Mouse (Mus musculus): ENCODE data around the gene Bmpr2. TPM values are rescaled to one million over a fixed set of nuclear protein-coding genes. Genes with fewer than 3 reads are reported as not detected.

Gene Bmpr2
- polyA plus RNA-seq, 1 experiment from 2014 or later, result 12.1 TPM

DNA sequence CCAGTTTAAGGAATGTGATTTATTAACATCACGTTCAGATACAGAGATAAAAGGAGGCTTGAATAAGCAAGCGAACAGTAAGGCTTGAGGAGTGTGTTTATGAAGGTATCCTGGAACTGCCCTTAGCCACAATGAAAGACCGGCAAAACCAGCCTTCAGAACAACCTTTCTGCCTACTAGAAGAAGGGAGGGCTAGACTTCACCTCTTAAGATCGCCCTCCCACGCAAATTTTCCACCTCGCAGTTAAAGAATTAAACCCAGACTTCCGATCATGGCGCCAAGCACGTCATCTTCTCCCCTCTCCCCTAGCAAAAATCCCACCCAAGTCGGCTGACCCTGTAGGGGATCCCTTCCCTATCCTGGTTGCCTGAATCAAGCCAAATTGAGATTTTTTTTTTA, 992 bp upstream of the Bmpr2 start:
- Histone ChIP-seq H3K27ac (peak overlapping the region; percentile 99), H3K4me1 (replicated peaks) (peaks cover 12% of the 10 kb centered on the region), H3K4me2 (peak overlapping the region; percentile 82), H3K36me3 (no peaks in the 10 kb centered on the region), H3K9ac (peak overlapping the region; percentile 97), H3K4me3 (peak overlapping the region; percentile 99), H3K9me3 (no peaks in the 10 kb centered on the region), H3K27me3 (no peaks in the 10 kb centered on the region)
- no peak for ATAC-seq (ENCODE audit: low FRiP score)
- 2% methylated on average over 10 of the region's 10 CpGs for WGBS

DNA sequence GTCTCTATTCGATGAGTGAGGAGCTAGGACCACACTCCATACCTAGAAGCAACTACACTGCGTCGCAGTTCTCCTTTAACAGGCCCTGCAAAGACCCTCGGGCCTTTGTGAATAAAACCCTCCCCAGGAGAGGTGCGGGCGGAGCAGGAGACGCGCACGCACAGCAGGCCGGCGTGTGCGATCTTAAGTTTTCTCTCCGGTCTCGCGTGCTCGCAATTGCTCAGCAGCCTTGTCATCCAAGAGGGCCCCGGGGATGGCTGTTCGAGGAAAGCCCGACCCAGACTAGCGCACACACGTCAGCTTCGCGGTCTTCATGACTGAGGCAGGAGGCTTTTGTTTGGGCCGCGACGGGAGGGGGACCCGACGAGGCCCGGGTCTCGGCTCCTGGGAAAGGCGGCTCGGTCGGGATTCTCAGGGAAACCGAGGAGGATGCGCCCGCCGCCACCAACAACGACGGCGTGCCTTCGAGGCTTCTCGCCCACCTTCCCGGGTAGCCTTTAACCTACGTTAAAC, 493 bp upstream of the Bmpr2 start:
- Histone ChIP-seq H3K36me3 (no peaks in the 10 kb centered on the region), H3K27ac (peak overlapping the region; percentile 99), H3K9ac (peak overlapping the region; percentile 97), H3K4me1 (replicated peaks) (peaks cover 12% of the 10 kb centered on the region), H3K9me3 (no peaks in the 10 kb centered on the region), H3K4me3 (peak overlapping the region; percentile 99), H3K27me3 (no peaks in the 10 kb centered on the region), H3K4me2 (peak overlapping the region; percentile 82)
- ATAC-seq (ENCODE audit: low FRiP score), result peak; percentile 77
- under 1% methylated on average over 44 of the region's 44 CpGs for WGBS

DNA sequence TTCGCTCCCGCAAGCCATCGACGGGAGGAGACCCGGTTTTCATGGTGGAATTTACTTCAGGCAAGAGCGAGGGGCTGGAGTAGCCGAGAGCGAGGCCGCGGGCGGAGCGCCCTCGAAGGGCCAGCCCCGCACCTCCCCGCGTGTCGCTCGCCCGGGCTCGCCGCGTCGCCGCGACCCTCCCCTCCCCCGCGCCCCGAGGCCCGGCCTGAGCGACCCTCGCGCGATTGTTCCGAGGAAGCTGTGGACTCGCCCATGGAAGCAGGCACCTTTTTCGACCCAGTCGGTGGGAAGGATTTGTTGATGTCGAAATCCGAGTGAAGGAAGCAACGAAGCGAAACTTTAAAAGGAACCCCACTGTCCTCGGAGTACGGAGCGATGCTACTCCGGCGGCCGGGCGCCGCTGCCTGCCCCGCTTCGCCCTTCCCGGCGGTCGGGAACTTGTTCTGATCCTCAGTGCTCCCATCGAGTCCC, 616 bp downstream of the Bmpr2 start:
- H3K4me1 ChIP-seq (replicated peaks), result peaks cover 22% of the 10 kb centered on the region
- peak overlapping the region; percentile 99 for H3K27ac ChIP-seq
- peak; percentile 74 for ATAC-seq (ENCODE audit: low FRiP score)
- no peaks in the 10 kb centered on the region for H3K9me3 ChIP-seq
- peak overlapping the region; percentile 99 for H3K4me3 ChIP-seq
- no peaks in the 10 kb centered on the region for H3K27me3 ChIP-seq
- no peaks in the 10 kb centered on the region for H3K36me3 ChIP-seq
- H3K4me2 ChIP-seq, result peak overlapping the region; percentile 82
- peak overlapping the region; percentile 97 for H3K9ac ChIP-seq
- WGBS, result under 1% methylated on average over 54 of the region's 55 CpGs

DNA sequence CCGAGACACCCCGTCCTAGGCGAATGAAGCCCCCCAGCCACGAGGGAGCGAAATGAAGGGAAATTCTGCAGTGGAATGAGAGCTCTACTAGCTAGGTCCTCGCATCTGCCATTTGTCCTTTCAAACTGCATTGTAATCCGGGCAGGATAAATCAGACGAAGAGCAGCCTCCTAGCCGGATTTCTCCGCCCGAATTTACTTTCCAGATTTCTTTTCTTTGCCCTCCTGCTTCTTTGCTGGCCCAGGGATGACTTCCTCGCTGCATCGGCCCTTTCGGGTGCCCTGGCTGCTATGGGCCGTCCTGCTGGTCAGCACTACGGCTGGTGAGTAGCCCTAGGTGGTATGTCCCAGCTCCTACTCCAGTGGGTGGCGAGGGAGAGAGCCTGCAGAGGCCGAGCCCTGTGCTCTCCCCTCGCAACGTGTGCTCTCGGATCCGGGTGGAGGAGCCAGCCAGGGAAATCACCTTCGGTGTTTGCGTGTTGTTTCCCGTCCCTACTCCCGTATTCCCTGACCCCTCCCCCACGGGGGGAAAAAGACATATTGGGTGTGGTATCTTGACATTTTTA, 1.3 kb downstream of the Bmpr2 start:
- Histone ChIP-seq H3K4me2 (peak overlapping the region; percentile 82), H3K4me3 (peak overlapping the region; percentile 99), H3K9ac (peak overlapping the region; percentile 97), H3K27me3 (no peaks in the 10 kb centered on the region), H3K36me3 (no peaks in the 10 kb centered on the region), H3K9me3 (no peaks in the 10 kb centered on the region), H3K27ac (peak overlapping the region; percentile 99), H3K4me1 (replicated peaks) (peaks cover 29% of the 10 kb centered on the region)
- under 1% methylated on average over 27 of the region's 27 CpGs for WGBS
- ATAC-seq (ENCODE audit: low FRiP score), result no peak

DNA sequence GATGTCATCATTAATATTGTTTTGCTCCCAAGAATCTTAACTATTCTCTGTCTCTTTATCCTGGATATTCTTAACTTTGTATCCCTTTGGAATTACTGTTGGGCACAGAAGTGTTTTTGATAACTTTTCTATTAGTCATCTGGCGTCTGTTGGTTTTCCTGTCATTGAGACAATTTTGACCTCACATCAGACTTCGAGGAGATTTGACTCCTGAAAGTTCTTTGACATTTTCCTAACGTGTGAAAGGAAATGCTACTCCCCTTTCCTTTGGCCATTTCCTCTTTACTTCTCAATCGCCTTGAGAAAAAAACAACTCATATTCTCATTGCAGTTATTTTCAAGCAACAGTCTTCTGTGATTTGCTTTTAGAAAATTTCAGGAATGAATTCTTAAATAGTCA, 2.1 kb downstream of the Bmpr2 start:
- Histone ChIP-seq H3K9ac (peak overlapping the region; percentile 64), H3K27me3 (no peaks in the 10 kb centered on the region), H3K27ac (no peak overlapping the region), H3K4me3 (peak overlapping the region; percentile 99), H3K4me1 (replicated peaks) (peaks cover 35% of the 10 kb centered on the region), H3K9me3 (no peaks in the 10 kb centered on the region), H3K4me2 (peak overlapping the region; percentile 82), H3K36me3 (no peaks in the 10 kb centered on the region)
- no peak for ATAC-seq (ENCODE audit: low FRiP score)
- 3% methylated on average over 4 of the region's 4 CpGs for WGBS

DNA sequence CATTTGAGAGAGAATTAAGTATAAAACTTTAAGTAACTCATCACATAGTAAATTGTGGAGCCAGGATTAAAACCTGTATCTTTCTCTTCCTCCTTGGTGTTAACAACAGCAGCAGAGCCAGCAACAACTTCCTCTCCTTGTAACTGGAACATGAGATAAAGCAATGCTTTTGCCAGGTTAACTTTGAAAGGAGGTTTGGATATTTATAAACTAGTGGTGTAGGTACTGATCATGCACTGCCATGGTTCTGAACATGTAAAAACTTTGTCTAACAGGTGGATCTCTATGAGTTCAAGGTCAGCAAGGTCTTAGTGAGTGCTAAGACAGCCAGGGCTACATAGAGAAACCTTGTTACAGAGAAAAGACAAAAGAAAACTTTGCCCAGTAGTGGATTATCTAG, 3.4 kb downstream of the Bmpr2 start:
- Histone ChIP-seq H3K27me3 (no peaks in the 10 kb centered on the region), H3K27ac (0 out of 2 replicates have a peak overlapping the region, but pooled peaks have one; percentile 4), H3K9me3 (no peaks in the 10 kb centered on the region), H3K4me2 (peak overlapping the region; percentile 79), H3K9ac (peak overlapping the region; percentile 60), H3K36me3 (no peaks in the 10 kb centered on the region), H3K4me1 (replicated peaks) (peaks cover 40% of the 10 kb centered on the region), H3K4me3 (peak overlapping the region; percentile 42)
- ATAC-seq (ENCODE audit: low FRiP score), result no peak

DNA sequence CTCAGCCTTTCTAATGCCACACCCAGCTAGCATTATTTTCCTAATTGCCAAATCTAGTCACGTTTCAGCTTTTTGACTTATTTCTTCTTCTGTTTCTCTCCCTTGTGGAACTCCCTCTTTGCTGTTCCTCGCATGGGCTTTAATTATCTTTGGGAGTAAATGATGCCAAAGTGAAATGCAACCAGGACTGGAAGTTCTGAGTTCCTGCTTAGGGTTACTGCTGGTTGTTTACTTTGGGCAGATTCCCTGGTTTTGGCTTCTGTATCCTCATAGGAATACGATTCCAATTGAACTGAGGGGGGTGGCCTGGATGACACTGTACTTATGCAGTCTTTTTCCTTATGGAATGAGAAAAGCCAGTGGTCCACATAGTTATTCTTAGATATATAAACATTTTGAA, 8.7 kb downstream of the Bmpr2 start:
- H3K27me3 ChIP-seq, result no peaks in the 10 kb centered on the region
- no peaks in the 10 kb centered on the region for H3K36me3 ChIP-seq
- H3K9ac ChIP-seq, result no peak overlapping the region
- WGBS, result 72% methylated on average over 3 of the region's 3 CpGs
- H3K27ac ChIP-seq, result no peak overlapping the region
- ATAC-seq (ENCODE audit: low FRiP score), result no peak
- H3K9me3 ChIP-seq, result no peaks in the 10 kb centered on the region
- H3K4me3 ChIP-seq, result no peak overlapping the region
- H3K4me2 ChIP-seq, result no peak overlapping the region
- peaks cover 47% of the 10 kb centered on the region for H3K4me1 ChIP-seq (replicated peaks)

DNA sequence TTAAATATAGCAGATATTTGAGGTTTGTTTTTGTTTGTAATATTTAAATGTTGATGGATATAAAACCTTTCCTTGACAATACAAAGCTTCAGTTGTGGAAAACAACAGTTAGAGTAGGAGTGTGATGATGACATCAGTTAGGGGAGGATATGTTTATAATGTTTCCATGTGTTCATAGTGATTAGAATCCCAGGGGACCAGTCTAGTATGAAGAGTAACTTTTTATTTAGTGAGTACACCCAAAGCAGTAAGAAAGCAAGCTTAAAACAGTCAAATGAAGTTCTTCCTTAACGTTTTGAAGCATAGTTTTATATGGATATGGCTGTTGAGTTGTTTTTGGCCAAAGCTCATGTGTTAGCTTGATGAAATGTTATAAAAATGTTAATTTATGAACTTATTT, 17.9 kb downstream of the Bmpr2 start:
- WGBS, result 90% methylated on average over 1 of the region's 1 CpGs
- Histone ChIP-seq H3K9ac (no peak overlapping the region), H3K4me3 (no peak overlapping the region), H3K9me3 (no peaks in the 10 kb centered on the region), H3K4me2 (no peak overlapping the region), H3K27ac (no peak overlapping the region), H3K4me1 (replicated peaks) (peaks cover under 1% of the 10 kb centered on the region; the same call in 1 of the 2 replicates), H3K36me3 (no peaks in the 10 kb centered on the region), H3K27me3 (no peaks in the 10 kb centered on the region)
- ATAC-seq (ENCODE audit: low FRiP score), result no peak

DNA sequence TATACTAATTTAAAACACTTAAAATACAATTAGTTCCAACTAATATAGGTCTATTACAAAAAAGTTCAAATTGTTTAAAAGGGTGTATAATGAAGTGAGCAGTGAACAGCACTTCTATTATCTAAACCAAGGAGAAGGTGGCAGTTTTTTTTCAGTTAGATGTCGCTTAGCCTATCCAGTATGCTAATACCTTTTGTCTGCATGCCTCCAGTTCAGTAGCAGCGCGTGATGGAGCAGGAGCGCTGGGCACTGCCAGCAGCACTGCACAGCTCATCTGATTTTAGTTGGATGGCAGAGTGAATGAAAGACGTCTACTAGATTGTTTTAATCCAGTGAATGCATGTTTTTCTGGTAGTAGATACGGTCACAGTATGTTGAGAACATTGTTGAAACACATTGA, 25.8 kb downstream of the Bmpr2 start:
- peaks cover 12% of the 10 kb centered on the region for H3K4me1 ChIP-seq (replicated peaks)
- H3K27me3 ChIP-seq, result no peaks in the 10 kb centered on the region
- H3K9me3 ChIP-seq, result no peaks in the 10 kb centered on the region
- H3K4me3 ChIP-seq, result no peak overlapping the region
- H3K9ac ChIP-seq, result no peak overlapping the region
- H3K4me2 ChIP-seq, result peak overlapping the region; percentile 25
- H3K36me3 ChIP-seq, result 0 out of 2 replicates have a peak, but pooled peaks cover 4% of the 10 kb centered on the region
- peak overlapping the region; percentile 55 for H3K27ac ChIP-seq
- WGBS, result 15% methylated on average over 6 of the region's 6 CpGs
- peak; percentile 78 for ATAC-seq (ENCODE audit: low FRiP score)

DNA sequence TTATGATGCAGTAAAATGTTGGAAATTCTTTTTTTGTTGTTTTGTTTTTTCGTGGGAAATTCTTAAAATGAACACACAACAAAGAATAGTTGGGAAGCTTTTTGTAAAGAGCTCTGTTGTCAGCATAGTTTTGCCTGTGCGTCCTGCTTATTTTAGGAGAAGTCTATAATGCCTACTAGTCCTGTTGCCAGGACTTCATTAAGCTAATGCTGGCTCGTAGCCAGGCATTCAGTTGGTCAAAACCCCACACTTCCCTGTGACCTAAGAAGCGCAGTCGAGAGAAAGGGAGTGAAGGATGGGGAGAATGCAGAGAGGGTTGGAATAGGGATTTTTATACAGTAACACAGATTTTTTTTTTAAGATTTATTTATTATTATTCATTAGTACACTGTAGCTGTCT, 26.5 kb downstream of the Bmpr2 start:
- Histone ChIP-seq H3K36me3 (0 out of 2 replicates have a peak, but pooled peaks cover 4% of the 10 kb centered on the region), H3K27ac (no peak overlapping the region), H3K4me1 (replicated peaks) (peaks cover 12% of the 10 kb centered on the region), H3K4me2 (no peak overlapping the region), H3K27me3 (no peaks in the 10 kb centered on the region), H3K9me3 (no peaks in the 10 kb centered on the region), H3K4me3 (no peak overlapping the region), H3K9ac (no peak overlapping the region)
- 51% methylated on average over 5 of the region's 5 CpGs for WGBS
- ATAC-seq (ENCODE audit: low FRiP score), result no peak

DNA sequence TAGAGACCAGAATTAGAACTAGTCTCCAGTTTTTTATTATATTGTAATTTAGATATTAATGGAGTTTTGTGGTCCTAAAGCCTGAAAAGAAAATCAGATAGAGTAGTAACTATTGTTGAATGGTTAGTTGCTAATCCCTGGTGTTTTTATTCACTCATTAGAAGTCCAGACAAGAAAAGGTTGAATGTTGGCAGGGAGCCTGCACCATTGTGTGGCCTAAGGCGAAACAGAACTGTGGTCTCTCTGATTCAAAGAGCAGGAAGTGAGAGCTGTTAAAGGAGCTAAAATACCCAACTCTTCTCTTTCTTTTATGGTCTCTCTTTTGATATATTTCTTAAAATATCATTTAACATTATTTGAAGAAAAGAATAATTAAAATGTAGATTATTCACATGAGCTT, 32.1 kb downstream of the Bmpr2 start:
- 24% methylated on average over 1 of the region's 1 CpGs for WGBS
- no peaks in the 10 kb centered on the region for H3K9me3 ChIP-seq
- 0 out of 2 replicates have a peak, but pooled peaks cover 2% of the 10 kb centered on the region for H3K4me1 ChIP-seq (replicated peaks)
- no peak for ATAC-seq (ENCODE audit: low FRiP score)
- no peak overlapping the region for H3K4me3 ChIP-seq
- H3K36me3 ChIP-seq, result 0 out of 2 replicates have a peak, but pooled peaks cover 4% of the 10 kb centered on the region
- H3K4me2 ChIP-seq, result no peak overlapping the region
- no peak overlapping the region for H3K9ac ChIP-seq
- no peak overlapping the region for H3K27ac ChIP-seq
- no peaks in the 10 kb centered on the region for H3K27me3 ChIP-seq

DNA sequence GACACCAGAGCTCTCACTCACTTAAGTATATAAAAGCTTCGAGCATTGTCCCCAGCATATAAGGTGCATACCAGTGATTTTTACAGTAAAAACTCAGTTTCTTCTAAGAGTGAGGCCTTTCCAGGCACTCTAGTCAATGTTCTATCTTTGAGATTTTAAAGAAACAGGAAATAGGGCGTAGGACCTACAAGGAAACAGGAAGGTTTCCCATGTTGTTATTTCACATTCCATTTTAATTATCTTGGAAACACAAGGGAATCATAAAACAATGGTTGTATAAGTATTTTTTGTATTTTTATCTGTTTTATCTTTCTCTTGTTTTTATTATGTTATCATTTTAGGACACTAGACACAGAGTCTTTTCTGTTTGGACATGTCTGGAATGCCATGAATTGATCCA, 34.7 kb downstream of the Bmpr2 start:
- Histone ChIP-seq H3K9ac (no peak overlapping the region), H3K4me3 (no peak overlapping the region), H3K27me3 (no peaks in the 10 kb centered on the region), H3K4me2 (no peak overlapping the region), H3K27ac (no peak overlapping the region), H3K36me3 (0 out of 2 replicates have a peak, but pooled peaks cover 4% of the 10 kb centered on the region), H3K4me1 (replicated peaks) (0 out of 2 replicates have a peak, but pooled peaks cover 2% of the 10 kb centered on the region), H3K9me3 (no peaks in the 10 kb centered on the region)
- 89% methylated on average over 2 of the region's 2 CpGs for WGBS
- ATAC-seq (ENCODE audit: low FRiP score), result no peak

DNA sequence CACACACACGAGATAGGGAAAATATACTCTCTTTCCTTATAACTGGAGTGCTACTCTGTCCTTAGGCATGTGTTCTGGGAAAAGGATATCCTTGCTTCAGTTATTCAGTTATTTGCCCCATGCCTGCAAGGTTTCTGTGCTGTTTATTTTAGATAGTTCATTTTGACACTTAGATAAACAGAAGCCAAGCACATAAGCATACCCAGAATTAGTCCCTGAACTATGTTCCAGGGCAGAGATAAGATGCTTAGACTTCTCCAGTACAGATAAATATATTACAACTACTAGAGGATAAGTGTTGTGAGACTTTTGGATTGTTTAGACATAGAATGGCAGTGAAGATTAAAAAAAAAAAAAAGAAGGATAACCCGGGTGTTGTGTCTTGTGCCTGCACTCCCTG, 41.2 kb downstream of the Bmpr2 start:
- Histone ChIP-seq H3K9ac (no peak overlapping the region), H3K4me3 (no peak overlapping the region), H3K4me1 (replicated peaks) (no peaks in the 10 kb centered on the region; the same call in 1 of the 2 replicates), H3K27me3 (no peaks in the 10 kb centered on the region), H3K9me3 (no peaks in the 10 kb centered on the region), H3K36me3 (no peaks in the 10 kb centered on the region), H3K27ac (no peak overlapping the region), H3K4me2 (no peak overlapping the region)
- ATAC-seq (ENCODE audit: low FRiP score), result no peak
- 78% methylated on average over 2 of the region's 2 CpGs for WGBS
